Mouse (Mus musculus) MEL (cell line): ENCODE data around the gene Slc25a25. TPM values are rescaled to one million over a fixed set of nuclear protein-coding genes. Genes with fewer than 3 reads are reported as not detected.

ENCODE experiments used
- DNase-seq: peaks from one replicate; pipeline ENCODE4 v3.0.0; 2011; ENCODE audit warnings: low read depth, low spot score
- H3K27ac ChIP-seq: 2 replicates; pipeline ENCODE4 v1.5.1; 2012; ENCODE audit warnings: low read depth, mild to moderate bottlenecking, control low read depth, low read length, moderate library complexity; ENCODE audit not compliant: control insufficient read depth
- H3K27me3 ChIP-seq, 2 experiments: fragments of 150-350 bp in 1 of 2; sonication (generic) in 1 of 2; 2 replicates each; pipeline ENCODE4 v1.6.1; 2012; ENCODE audit warnings: low read length in 2 of 2, mild to moderate bottlenecking in 2 of 2, improper control_type of control experiment in 1 of 2, moderate library complexity in 1 of 2; ENCODE audit not compliant: insufficient read depth in 2 of 2, control insufficient read depth in 1 of 2
- H3K36me3 ChIP-seq, 2 experiments: 2 replicates each; pipeline ENCODE4 v1.6.1; 2012 to 2014; ENCODE audit warnings: low read length in 2 of 2, improper control_type of control experiment in 1 of 2, inconsistent platforms in 1 of 2, mild to moderate bottlenecking in 1 of 2; ENCODE audit not compliant: insufficient read depth in 2 of 2, control insufficient read depth in 1 of 2
- H3K4me1 ChIP-seq, 2 experiments: fragments of 150-350 bp in 1 of 2; sonication (generic) in 1 of 2; 2 replicates each; pipeline ENCODE4 v1.6.1; 2012; ENCODE audit warnings: low read length in 2 of 2, improper control_type of control experiment in 1 of 2, mild to moderate bottlenecking in 1 of 2; ENCODE audit not compliant: insufficient read depth in 2 of 2, control insufficient read depth in 1 of 2
- H3K4me3 ChIP-seq, 2 experiments: fragments of 150-350 bp in 1 of 2; sonication (generic) in 1 of 2; 2 replicates each; pipeline ENCODE4 v1.5.1; 2012; ENCODE audit warnings: low read depth in 2 of 2, low read length in 2 of 2, mild to moderate bottlenecking in 2 of 2, moderate library complexity in 2 of 2, control low read depth in 1 of 2, improper control_type of control experiment in 1 of 2; ENCODE audit not compliant: control insufficient read depth in 1 of 2, insufficient read depth in 1 of 2
- H3K79me2 ChIP-seq: 2 replicates; pipeline ENCODE4 v1.6.1; 2012; ENCODE audit warnings: mild to moderate bottlenecking, low read length, moderate library complexity; ENCODE audit not compliant: control insufficient read depth, poor library complexity, insufficient read depth
- H3K9ac ChIP-seq: 2 replicates; pipeline ENCODE4 v1.6.1; 2012; ENCODE audit warnings: low read depth, mild to moderate bottlenecking, control low read depth, low read length, moderate library complexity; ENCODE audit not compliant: control insufficient read depth, poor library complexity, severe bottlenecking
- H3K9me3 ChIP-seq: fragments of 150-350 bp; sonication (generic); replicated peaks from 2 replicates; pipeline ENCODE4 v1.6.1; 2012; ENCODE audit warnings: mild to moderate bottlenecking, low read length, improper control_type of control experiment, moderate library complexity; ENCODE audit not compliant: insufficient read depth
- CHD2 ChIP-seq: IDR thresholded peaks from 2 replicates; pipeline ENCODE4 v1.6.1; 2011; ENCODE audit warnings: low read length, improper control_type of control experiment
- CTCF ChIP-seq, 3 experiments: IDR thresholded peaks in 2 of 3; conservative IDR thresholded peaks in 1 of 3; 2 replicates each; pipeline ENCODE4 v1.5.1; 2011 to 2012; ENCODE audit warnings: low read length in 3 of 3, low read depth in 2 of 3, mild to moderate bottlenecking in 2 of 3, improper control_type of control experiment in 1 of 3, inconsistent platforms in 1 of 3, mixed read lengths in 1 of 3, moderate library complexity in 1 of 3; ENCODE audit not compliant: control insufficient read depth in 1 of 3, insufficient read depth in 1 of 3, poor library complexity in 1 of 3, severe bottlenecking in 1 of 3
- E2F4 ChIP-seq: IDR thresholded peaks from 2 replicates; pipeline ENCODE4 v1.6.1; 2011; ENCODE audit warnings: low read depth, low read length, improper control_type of control experiment, borderline replicate concordance
- EP300 ChIP-seq, 2 experiments: IDR thresholded peaks; 2 replicates each; pipeline ENCODE4 v1.6.1; 2011; ENCODE audit warnings: improper control_type of control experiment in 2 of 2, low read length in 2 of 2, low read depth in 1 of 2, mild to moderate bottlenecking in 1 of 2
- GATA1 ChIP-seq: IDR thresholded peaks from 2 replicates; pipeline ENCODE4 v1.6.1; 2011; ENCODE audit warnings: low read depth, low read length, improper control_type of control experiment
- JUND ChIP-seq: IDR thresholded peaks from 2 replicates; pipeline ENCODE4 v1.6.1; 2011; ENCODE audit warnings: low read depth, mild to moderate bottlenecking, improper control_type of control experiment, low read length
- MAFK ChIP-seq: IDR thresholded peaks from 2 replicates; pipeline ENCODE4 v1.6.1; 2011; ENCODE audit warnings: low read depth, mild to moderate bottlenecking, low read length, improper control_type of control experiment, borderline replicate concordance
- MAX ChIP-seq: IDR thresholded peaks from 2 replicates; pipeline ENCODE4 v1.6.1; 2011; ENCODE audit warnings: low read length, improper control_type of control experiment
- MEF2A ChIP-seq: IDR thresholded peaks from 2 replicates; pipeline ENCODE4 v1.6.1; 2014; ENCODE audit warnings: low read depth, mild to moderate bottlenecking, inconsistent platforms, low read length, improper control_type of control experiment; ENCODE audit not compliant: poor library complexity, insufficient replicate concordance, severe bottlenecking; ENCODE audit errors: extremely low read depth
- MXI1 ChIP-seq: IDR thresholded peaks from 2 replicates; pipeline ENCODE4 v1.6.1; 2011; ENCODE audit warnings: mild to moderate bottlenecking, low read depth, low read length, improper control_type of control experiment
- NELFE ChIP-seq: IDR thresholded peaks from 2 replicates; pipeline ENCODE4 v1.6.1; 2011; ENCODE audit warnings: low read depth, low read length, improper control_type of control experiment
- NRF1 ChIP-seq: IDR thresholded peaks from 2 replicates; pipeline ENCODE4 v1.6.1; 2014; ENCODE audit warnings: low read depth, mild to moderate bottlenecking, inconsistent platforms, low read length, improper control_type of control experiment, moderate library complexity; ENCODE audit not compliant: poor library complexity, insufficient read depth, severe bottlenecking
- POLR2AphosphoS2 ChIP-seq: IDR thresholded peaks from 2 replicates; pipeline ENCODE4 v1.6.1; 2011; ENCODE audit warnings: low read length, improper control_type of control experiment
- RCOR1 ChIP-seq: IDR thresholded peaks from 2 replicates; pipeline ENCODE4 v1.6.1; 2012; ENCODE audit warnings: low read depth, mild to moderate bottlenecking, inconsistent platforms, low read length, improper control_type of control experiment
- SIN3A ChIP-seq: IDR thresholded peaks from 2 replicates; pipeline ENCODE4 v1.6.1; 2012; ENCODE audit warnings: low read length, improper control_type of control experiment, inconsistent platforms
- TAL1 ChIP-seq: IDR thresholded peaks from 2 replicates; pipeline ENCODE4 v1.6.1; 2012; ENCODE audit warnings: mild to moderate bottlenecking, inconsistent platforms, low read length, moderate library complexity, mixed read lengths
- TBP ChIP-seq: IDR thresholded peaks from 2 replicates; pipeline ENCODE4 v1.8.0; 2011; ENCODE audit warnings: low read depth, low read length, improper control_type of control experiment
- TCF12 ChIP-seq: IDR thresholded peaks from 2 replicates; pipeline ENCODE4 v1.6.1; 2014; ENCODE audit warnings: low read depth, mild to moderate bottlenecking, inconsistent platforms, low read length, improper control_type of control experiment, moderate library complexity
- UBTF ChIP-seq: IDR thresholded peaks from 2 replicates; pipeline ENCODE4 v1.6.1; 2012; ENCODE audit warnings: low read depth, mild to moderate bottlenecking, inconsistent platforms, low read length, improper control_type of control experiment, moderate library complexity, borderline replicate concordance; ENCODE audit not compliant: insufficient read depth
- USF1 ChIP-seq: IDR thresholded peaks from 2 replicates; pipeline ENCODE4 v1.6.1; 2014; ENCODE audit warnings: low read depth, mild to moderate bottlenecking, inconsistent platforms, low read length, improper control_type of control experiment, moderate library complexity
- ZC3H11A ChIP-seq: IDR thresholded peaks from 2 replicates; pipeline ENCODE4 v1.6.1; 2012; ENCODE audit warnings: low read depth, mild to moderate bottlenecking, inconsistent platforms, low read length, improper control_type of control experiment
- ZKSCAN1 ChIP-seq: IDR thresholded peaks from 2 replicates; pipeline ENCODE4 v1.6.1; 2012; ENCODE audit warnings: low read depth, mild to moderate bottlenecking, inconsistent platforms, low read length, improper control_type of control experiment, moderate library complexity
- ZMIZ1 ChIP-seq: IDR thresholded peaks from 2 replicates; pipeline ENCODE4 v1.6.1; 2012; ENCODE audit warnings: low read depth, mild to moderate bottlenecking, inconsistent platforms, low read length, improper control_type of control experiment, moderate library complexity
- ZNF384 ChIP-seq: IDR thresholded peaks from 2 replicates; pipeline ENCODE4 v1.6.1; 2012; ENCODE audit warnings: low read depth, mild to moderate bottlenecking, inconsistent platforms, low read length, improper control_type of control experiment
- polyA plus RNA-seq, 2 experiments: library from polyadenylated mRNA; stranded (reverse) in 1 of 2; unstranded in 1 of 2; fragments of >175 nt in 1 of 2; fragments of >200 nt in 1 of 2; gene quantifications; 2 replicates each; pipeline versions ENCODE4 v1.2.1 to v1.2.4; 2012; ENCODE audit warnings: low replicate concordance in 2 of 2, low read depth in 1 of 2; ENCODE audit not compliant: insufficient read length in 2 of 2, insufficient read depth in 1 of 2, missing spikeins in 1 of 2
- total RNA-seq: library from RNA; depleted of rRNA; stranded (reverse); fragments of 300-350 nt; gene quantifications from 2 replicates; pipeline ENCODE4 v1.2.3, GENCODE M21; 2012

The Slc25a25 gene
- total and polyA plus RNA-seq, 3 experiments, result 22.3 to 32.5 TPM; not detected in 1

DNA sequence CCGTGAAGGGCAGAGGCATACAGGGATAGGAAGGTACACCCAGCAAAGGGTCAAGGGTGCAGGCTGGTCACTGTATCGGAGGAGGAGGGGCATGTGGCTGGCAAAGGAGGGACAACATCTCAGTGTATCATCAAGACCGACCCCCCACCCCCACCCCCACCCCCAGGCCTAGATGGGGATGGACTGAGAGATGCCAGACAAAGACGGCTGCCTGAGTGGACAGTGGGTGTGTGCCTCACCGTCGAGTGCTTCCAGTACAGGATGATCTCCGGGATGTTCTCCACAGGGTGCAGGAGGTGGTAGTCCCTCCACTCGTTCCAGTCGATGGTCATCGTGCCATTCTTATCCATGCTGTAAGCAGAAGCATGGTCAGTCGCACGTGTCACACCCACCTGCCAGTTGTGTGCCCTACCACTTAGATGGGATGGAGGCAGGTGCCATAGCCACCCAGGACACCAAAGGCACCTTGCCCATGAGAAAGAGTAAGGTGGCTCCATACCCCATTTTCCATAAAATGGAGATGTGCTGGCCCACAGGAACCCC lies 31.1 kb downstream of the Slc25a25 start:
- Histone ChIP-seq H3K4me1 (peaks cover 21 to 34% of the 10 kb centered on the region in 2 experiments), H3K9me3 (no peaks in the 10 kb centered on the region), H3K79me2 (peaks cover 9% of the 10 kb centered on the region; the same call in 1 of the 2 replicates), H3K4me3 (no peak overlapping the region), H3K27ac (no peak overlapping the region), H3K36me3 (peaks cover 0 to 36% of the 10 kb centered on the region in 2 experiments; a peak in 3 of 4 replicates)
- no peak for DNase-seq
- no peak for TF ChIP-seq NRF1
- TF ChIP-seq GATA1, result no peak
- no peak for TF ChIP-seq NELFE
- no peak for TF ChIP-seq CTCF (IDR thresholded peaks at IDR 0.05 in 2 of 3, conservative IDR thresholded peaks at IDR 0.05 in 1 of 3; ENCODE audit: control insufficient read depth in 1 of 3, insufficient read depth in 1 of 3, low read depth in 2 of 3, low read length in 3 of 3, poor library complexity in 1 of 3, severe bottlenecking in 1 of 3)
- TF ChIP-seq TCF12, result no peak
- no peak for TF ChIP-seq ZKSCAN1
- TF ChIP-seq RCOR1, result no peak
- TF ChIP-seq, all 39 proteins: peak for 0
- Histone ChIP-seq H3K9ac (no peak overlapping the region), H3K27me3 (no peaks in the 10 kb centered on the region)

DNA sequence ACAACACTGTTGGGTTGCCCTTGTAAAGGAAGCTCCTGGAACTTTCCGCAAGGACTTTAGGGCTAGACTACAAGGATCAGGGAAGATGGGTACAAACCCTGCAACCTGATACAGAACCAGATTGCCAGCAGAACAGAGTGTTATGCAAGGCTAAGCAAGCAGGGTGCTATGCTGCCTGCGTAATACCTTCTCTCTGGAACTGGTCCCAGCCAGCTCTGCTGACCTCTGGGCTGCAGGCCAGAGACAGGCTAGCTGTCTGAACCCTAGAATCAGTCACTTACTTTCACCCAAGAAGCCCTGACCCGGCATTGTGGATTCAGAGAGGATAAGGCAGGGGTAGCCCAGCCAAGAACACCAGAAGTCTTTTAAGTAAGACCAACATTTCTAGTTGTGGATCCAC lies 31.9 kb downstream of the Slc25a25 start:
- peaks cover 0 to 29% of the 10 kb centered on the region in 2 experiments; a peak in 3 of 4 replicates for H3K36me3 ChIP-seq

DNA sequence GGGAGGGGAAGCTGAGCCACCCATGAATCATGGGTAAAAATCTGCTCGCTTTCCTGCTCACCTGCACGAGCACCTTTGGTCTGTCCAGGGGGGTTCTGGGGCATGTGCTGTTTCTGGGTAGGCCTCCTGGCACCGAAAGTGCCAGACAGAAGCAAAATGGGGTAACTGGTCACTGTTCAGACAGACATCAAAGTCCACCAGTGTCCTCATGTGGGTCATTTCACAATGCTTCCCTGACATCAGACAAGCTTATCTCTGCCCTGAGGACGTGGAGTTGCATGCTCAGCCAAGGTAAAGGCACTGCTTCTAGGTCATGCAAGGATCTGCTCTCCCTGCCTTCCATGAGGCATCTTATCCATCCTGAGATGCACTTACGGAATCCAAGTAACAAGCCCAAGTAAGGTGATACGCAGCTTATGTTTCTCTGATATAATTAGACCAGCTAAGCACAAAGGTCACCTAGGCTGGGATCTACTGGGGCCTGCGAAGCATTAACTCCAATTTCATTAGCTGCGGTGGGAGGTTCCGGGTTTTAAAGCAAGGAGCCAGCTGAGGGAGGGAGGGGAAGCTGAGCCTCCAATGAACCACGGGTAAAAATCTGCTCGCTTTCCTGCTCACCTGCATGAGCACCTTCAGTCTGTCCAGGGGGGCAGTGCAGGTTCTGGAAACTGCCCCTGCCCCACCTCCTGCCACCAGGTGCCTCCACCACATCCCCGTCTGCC lies 32.7 kb downstream of the Slc25a25 start:
- Histone ChIP-seq H3K36me3 (peaks cover 0 to 24% of the 10 kb centered on the region in 2 experiments; a peak in 3 of 4 replicates), H3K27ac (no peak overlapping the region), H3K27me3 (no peaks in the 10 kb centered on the region), H3K4me3 (no peak overlapping the region), H3K9me3 (no peaks in the 10 kb centered on the region), H3K79me2 (peaks cover 7% of the 10 kb centered on the region; the same call in 1 of the 2 replicates), H3K4me1 (peaks cover 9 to 21% of the 10 kb centered on the region in 2 experiments), H3K9ac (no peak overlapping the region)
- TF ChIP-seq CTCF (IDR thresholded peaks at IDR 0.05 in 2 of 3, conservative IDR thresholded peaks at IDR 0.05 in 1 of 3; ENCODE audit: control insufficient read depth in 1 of 3, insufficient read depth in 1 of 3, low read depth in 2 of 3, low read length in 3 of 3, poor library complexity in 1 of 3, severe bottlenecking in 1 of 3) (no peak), EP300 (IDR thresholded peaks at IDR 0.05; ENCODE audit: low read depth in 1 of 2, low read length in 2 of 2) (no peak), TBP (no peak), TCF12 (no peak), ZC3H11A (no peak), ZNF384 (no peak), MAX (no peak), MAFK (no peak), SIN3A (no peak), UBTF (no peak), TAL1 (no peak), MEF2A (no peak), MXI1 (no peak), GATA1 (no peak), E2F4 (no peak), ZMIZ1 (no peak), USF1 (no peak), RCOR1 (no peak), CHD2 (no peak), POLR2AphosphoS2 (no peak)
- no peak for DNase-seq

More for the DNA sequence above, 31.9 kb downstream of the Slc25a25 start:
- no peak overlapping the region for H3K9ac ChIP-seq
- no peaks in the 10 kb centered on the region for H3K27me3 ChIP-seq
- peaks cover 14 to 27% of the 10 kb centered on the region in 2 experiments for H3K4me1 ChIP-seq
- no peak overlapping the region for H3K27ac ChIP-seq
- no peak overlapping the region for H3K4me3 ChIP-seq
- DNase-seq, result no peak
- no peak for TF ChIP-seq JUND
- no peaks in the 10 kb centered on the region for H3K9me3 ChIP-seq
- peaks cover 9% of the 10 kb centered on the region; the same call in 1 of the 2 replicates for H3K79me2 ChIP-seq
